Mouse (Mus musculus) 3134 (cell line): Measurements from ENCODE around the gene Gm20890.
"Not testable (repeated sequence)": the region's sequence is repeated elsewhere in the genome, so short reads cannot be mapped to it uniquely, and the experiment has no call there.

ENCODE experiments used
- DNase-seq: peaks from one replicate; pipeline ENCODE4 v3.0.0-alpha.2; 2011; ENCODE audit warnings: low spot score; ENCODE audit not compliant: insufficient read length; ENCODE audit errors: extremely low read depth

The Gm20890 gene

DNA sequence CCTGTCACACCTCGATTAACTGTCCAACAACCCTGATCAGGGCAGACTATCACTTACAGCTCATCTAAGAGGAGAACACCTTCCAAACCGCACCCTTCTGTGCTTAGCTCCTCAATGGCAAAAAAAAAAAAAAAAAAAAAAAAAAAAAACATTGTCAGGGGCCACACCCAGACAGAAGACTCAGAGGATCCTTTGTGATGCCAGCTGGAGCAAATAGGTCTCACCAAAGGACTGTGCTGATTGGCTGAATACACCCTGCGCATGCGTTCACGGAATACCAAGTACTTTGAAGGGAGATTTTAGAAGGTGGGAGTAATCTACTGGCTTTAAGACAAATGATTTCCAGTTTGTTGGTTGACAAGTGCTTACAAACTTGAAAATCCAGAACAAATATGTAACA is at the start of gene Gm20890:
Gm20890 (minus strand) TSS at position 101 of the 400 bp plus-strand sequence.
- not testable (repeated sequence) for DNase-seq
